9 mouse cellular contexts compared by ENCODE assay signal in genomic region chr7:93080731-93081430, GRCm38 (mm10). TPM values are rescaled to one million over a fixed set of nuclear protein-coding genes. Genes with fewer than 3 reads are reported as not detected.
DNase-seq lines count a peak whose midpoint lies in the region; ATAC-seq and TF ChIP-seq lines count a peak whose summit lies in the region.
"Had no signal": no experiment of that assay in that cellular context is flagged by ENCODE, and none has a peak within 500 bp of the region (broad histone marks: within the 10 kb centered on the region; RNA-seq: fewer than 3 reads in every experiment).

No protein-coding gene starts in this region.

- no peak overlapping the region for H3K27ac ChIP-seq in kidney, embryonic 14.5 days (ENCODE audit: low read depth, low read length)
- H3K27ac ChIP-seq in forebrain, embryonic 11.5 days (ENCODE audit: low read depth, low read length) = peak overlapping the region; percentile 88
- no peak overlapping the region for H3K27ac ChIP-seq in intestine, postnatal 0 days (ENCODE audit: low read depth, low read length)
- peak overlapping the region; percentile 74 for H3K27ac ChIP-seq in neural tube, embryonic 12.5 days
- H3K27ac ChIP-seq: macrophage had no signal

- no peak for TF ChIP-seq CTCF in intestine, postnatal 0 days (IDR thresholded peaks at IDR 0.05; ENCODE audit: low read depth)

- peaks cover 10% of the 10 kb centered on the region for H3K27me3 ChIP-seq in kidney, embryonic 14.5 days (ENCODE audit: control insufficient read depth, insufficient read depth, low read length)
- 0 out of 2 replicates have a peak, but pooled peaks cover 2% of the 10 kb centered on the region for H3K27me3 ChIP-seq in forebrain, embryonic 11.5 days (ENCODE audit: control insufficient read depth, insufficient read depth, low read length)
- H3K27me3 ChIP-seq in intestine, postnatal 0 days (replicated peaks; ENCODE audit: control insufficient read depth, insufficient read depth, low read length) = peaks cover 24% of the 10 kb centered on the region
- H3K27me3 ChIP-seq in neural tube, embryonic 12.5 days (replicated peaks) = no peaks in the 10 kb centered on the region

- under 1% methylated on average over 45 of the region's 45 CpGs for WGBS in kidney, embryonic 14.5 days
- WGBS in forebrain, embryonic 11.5 days = 0% methylated on average over 45 of the region's 45 CpGs
- whole genome bisulfite sequencing in intestine, postnatal 0 days = 1% methylated on average over 45 of the region's 45 CpGs
- under 1% methylated on average over 45 of the region's 45 CpGs for WGBS in neural tube, embryonic 12.5 days

- no peaks in the 10 kb centered on the region for H3K36me3 ChIP-seq in kidney, embryonic 14.5 days (ENCODE audit: control insufficient read depth, insufficient read depth, low read length)
- no peaks in the 10 kb centered on the region for H3K36me3 ChIP-seq in forebrain, embryonic 11.5 days (ENCODE audit: control insufficient read depth, insufficient read depth, low read length)
- no peaks in the 10 kb centered on the region for H3K36me3 ChIP-seq in intestine, postnatal 0 days (ENCODE audit: control insufficient read depth, insufficient read depth)
- no peaks in the 10 kb centered on the region for H3K36me3 ChIP-seq in neural tube, embryonic 12.5 days

- H3K4me3 ChIP-seq in kidney, embryonic 14.5 days (ENCODE audit: low read length) = peak overlapping the region; percentile 60
- peak overlapping the region; percentile 85 for H3K4me3 ChIP-seq in forebrain, embryonic 11.5 days (ENCODE audit: low read depth, low read length)
- peak overlapping the region; percentile 54 for H3K4me3 ChIP-seq in intestine, postnatal 0 days (ENCODE audit: low read depth, low read length)
- H3K4me3 ChIP-seq in neural tube, embryonic 12.5 days = peak overlapping the region; percentile 91

- no peak for DNase-seq in kidney, adult 9 months
- peak; percentile 31 for DNase-seq in adrenal gland, postnatal 25 days
- DNase-seq in forebrain, embryonic 11.5 days (ENCODE audit: low spot score) = peak; percentile 80
- no peak for DNase-seq in urinary bladder, postnatal 4 days (ENCODE audit: low spot score in 2 of 2)
- no peak for DNase-seq in frontal cortex, postnatal 25 days (ENCODE audit: low spot score in 2 of 2)

- peak; percentile 34 for ATAC-seq in kidney, embryonic 14.5 days (ENCODE audit: low FRiP score, low TSS enrichment)
- peak; percentile 10 for ATAC-seq in forebrain, embryonic 11.5 days (replicated peaks; ENCODE audit: low FRiP score)
- ATAC-seq in intestine, postnatal 0 days = no peak
- peak; percentile 11 for ATAC-seq in neural tube, embryonic 12.5 days (ENCODE audit: low FRiP score, low read depth)

- no peaks in the 10 kb centered on the region; the same call in 1 of the 2 replicates for H3K4me1 ChIP-seq in kidney, embryonic 14.5 days (ENCODE audit: control insufficient read depth, insufficient read depth, low read length)
- peaks cover 19% of the 10 kb centered on the region for H3K4me1 ChIP-seq in forebrain, embryonic 11.5 days (replicated peaks; ENCODE audit: control insufficient read depth, insufficient read depth, low read length)
- H3K4me1 ChIP-seq in intestine, postnatal 0 days (replicated peaks; ENCODE audit: control insufficient read depth, insufficient read depth, low read length) = 0 out of 2 replicates have a peak, but pooled peaks cover 3% of the 10 kb centered on the region
- peaks cover 31% of the 10 kb centered on the region for H3K4me1 ChIP-seq in neural tube, embryonic 12.5 days

- peak overlapping the region; percentile 82 for H3K4me2 ChIP-seq in kidney, embryonic 14.5 days (replicated peaks; ENCODE audit: low read depth, low read length)
- H3K4me2 ChIP-seq in forebrain, embryonic 11.5 days (ENCODE audit: low read depth, low read length, severe bottlenecking) = peak overlapping the region; percentile 77
- peak overlapping the region; percentile 83 for H3K4me2 ChIP-seq in intestine, postnatal 0 days (replicated peaks; ENCODE audit: low read depth)
- H3K4me2 ChIP-seq in neural tube, embryonic 12.5 days (replicated peaks) = peak overlapping the region; percentile 57

- H3K9ac ChIP-seq in kidney, embryonic 14.5 days (ENCODE audit: low read depth, low read length) = peak overlapping the region; percentile 51; the same call in 1 of the 2 replicates
- H3K9ac ChIP-seq in forebrain, embryonic 11.5 days (ENCODE audit: low read length) = peak overlapping the region; percentile 94
- peak overlapping the region; percentile 42; the same call in 1 of the 2 replicates for H3K9ac ChIP-seq in intestine, postnatal 0 days (ENCODE audit: low read depth, low read length)
- H3K9ac ChIP-seq in neural tube, embryonic 12.5 days = peak overlapping the region; percentile 94

- no peaks in the 10 kb centered on the region for H3K9me3 ChIP-seq in kidney, embryonic 14.5 days (ENCODE audit: control insufficient read depth, low read length)
- H3K9me3 ChIP-seq in forebrain, embryonic 11.5 days (ENCODE audit: control insufficient read depth, low read length) = no peaks in the 10 kb centered on the region
- no peaks in the 10 kb centered on the region for H3K9me3 ChIP-seq in intestine, postnatal 0 days (ENCODE audit: control insufficient read depth)
- no peaks in the 10 kb centered on the region for H3K9me3 ChIP-seq in neural tube, embryonic 12.5 days

RNA-seq across cellular contexts. Expression of gene Fam181b, which starts 1.2 kb away (rescaled TPM):
- polyA plus RNA-seq in kidney, embryonic 14.5 days (2014; fragmentation: Nextera tagmentation; extraction: Ambion mirVana) = 2.0 and 2.3 TPM in 2 replicates
- total RNA-seq in adrenal gland, postnatal 25 days (2021) = 3.5 and 3.6 TPM in 2 replicates
- polyA plus RNA-seq in forebrain, embryonic 11.5 days (2014; fragmentation: Nextera tagmentation; extraction: Ambion mirVana) = 49.5 and 51.4 TPM in 2 replicates
- 1.4 and 1.5 TPM in 2 replicates for polyA plus RNA-seq in intestine, postnatal 0 days (2015; fragmentation: Nextera tagmentation; extraction: Ambion mirVana)
- 76.3 and 79.6 TPM in 2 replicates for polyA plus RNA-seq in neural tube, embryonic 12.5 days (2016; fragmentation: Nextera tagmentation; extraction: Ambion mirVana)
- polyA plus RNA-seq: macrophage had no signal

Comparison
In these comparisons a context has a peak if more than half of its experiments do, and no peak if none do; other contexts are left out.
1. H3K27ac ChIP-seq: peak in forebrain, embryonic 11.5 days (single experiment) and neural tube, embryonic 12.5 days (single experiment); none in kidney, embryonic 14.5 days (single experiment) and intestine, postnatal 0 days (single experiment).
2. H3K9ac ChIP-seq: peak in every context shown above with its lines; median percentile 94 in forebrain, embryonic 11.5 days; 94 in neural tube, embryonic 12.5 days; 51 in kidney, embryonic 14.5 days; 42 in intestine, postnatal 0 days.
3. DNase-seq: peak in adrenal gland, postnatal 25 days (single experiment) and forebrain, embryonic 11.5 days (single experiment); none in kidney, adult 9 months (single experiment), urinary bladder, postnatal 4 days (0 of 2) and frontal cortex, postnatal 25 days (0 of 2).
4. RNA of gene Fam181b, which starts 1.2 kb away (polyA plus RNA-seq): 76.3 to 79.6 TPM in neural tube, embryonic 12.5 days and 49.5 to 51.4 TPM in forebrain, embryonic 11.5 days; 2.0 to 2.3 TPM in kidney, embryonic 14.5 days and 1.4 to 1.5 TPM in intestine, postnatal 0 days; every median in the first group is over 10 times any median in the second.
5. Peak in every context shown above with its lines, with median percentiles within 50 percentile points of each other: H3K4me2 ChIP-seq and H3K4me3 ChIP-seq.